ENCODE assay signal across 14 mouse cellular contexts in genomic region chr3:136993473-136993872, GRCm38 (mm10).
"Had no signal": no experiment of that assay in that cellular context is flagged by ENCODE, and none has a peak within 500 bp of the region (broad histone marks: within the 10 kb centered on the region; RNA-seq: fewer than 3 reads in every experiment).

No protein-coding gene starts in this region.

- DNase-seq: kidney, adult 18-20 months; kidney, adult 9 months; kidney, postnatal 14 days; kidney, postnatal 4 days; left cerebral cortex, postnatal 4 days; liver, postnatal 0 days; lung, postnatal 14 days; midbrain, embryonic 14.5 days; thymus, postnatal 25 days had no signal

- H3K9ac ChIP-seq: limb, embryonic 12.5 days; limb, embryonic 15.5 days; liver, embryonic 14.5 days; liver, postnatal 0 days had no signal

- H3K27ac ChIP-seq: limb, embryonic 12.5 days; limb, embryonic 15.5 days; liver, embryonic 14.5 days had no signal

- ATAC-seq: liver, postnatal 0 days had no signal

- H3K4me2 ChIP-seq: limb, embryonic 12.5 days; limb, embryonic 15.5 days; liver, embryonic 11.5 days; midbrain, embryonic 11.5 days had no signal

- H3K9me3 ChIP-seq: limb, embryonic 12.5 days; limb, embryonic 15.5 days had no signal

- H3K36me3 ChIP-seq: limb, embryonic 12.5 days; limb, embryonic 15.5 days had no signal

- H3K27me3 ChIP-seq: limb, embryonic 12.5 days; limb, embryonic 15.5 days had no signal

- H3K4me1 ChIP-seq: limb, embryonic 12.5 days; limb, embryonic 15.5 days had no signal

- H3K4me3 ChIP-seq: limb, embryonic 12.5 days; limb, embryonic 15.5 days had no signal
